Mouse (Mus musculus) stomach, postnatal 0 days (tissue): ENCODE data around the gene Mrpl1. TPM values are rescaled to one million over a fixed set of nuclear protein-coding genes. Genes with fewer than 3 reads are reported as not detected.

ENCODE experiments used
- ATAC-seq: fragments of 200-750 bp; cut with Nextera tagmentation; 2 replicates; pipeline ENCODE4 v1.8.0; 2017; ENCODE audit not compliant: low FRiP score, low TSS enrichment
- DNase-seq: peaks from one replicate; pipeline ENCODE4 v3.0.0-alpha.2; 2016; ENCODE audit warnings: low spot score
- H3K27ac ChIP-seq: fragments of 300-500 bp; sonication (generic); replicated peaks from 2 replicates; pipeline ENCODE4 v1.5.1; 2014; ENCODE audit warnings: mild to moderate bottlenecking, control low read depth
- H3K27me3 ChIP-seq: fragments of 300-500 bp; sonication (generic); 2 replicates; pipeline ENCODE4 v1.6.1; 2014; ENCODE audit warnings: low read length; ENCODE audit not compliant: control insufficient read depth, insufficient read depth
- H3K36me3 ChIP-seq: fragments of 300-500 bp; sonication (generic); 2 replicates; pipeline ENCODE4 v1.6.1; 2014; ENCODE audit warnings: low read length, mixed read lengths; ENCODE audit not compliant: control insufficient read depth, insufficient read depth
- H3K4me1 ChIP-seq: fragments of 300-500 bp; sonication (generic); replicated peaks from 2 replicates; pipeline ENCODE4 v1.6.1; 2014; ENCODE audit warnings: antibody characterized with exemption; ENCODE audit not compliant: control insufficient read depth, insufficient read depth
- H3K4me2 ChIP-seq: fragments of 300-500 bp; sonication (generic); replicated peaks from 2 replicates; pipeline ENCODE4 v1.6.1; 2014; ENCODE audit warnings: low read depth, mild to moderate bottlenecking, control low read depth, moderate library complexity
- H3K4me3 ChIP-seq: fragments of 300-500 bp; sonication (generic); 2 replicates; pipeline ENCODE4 v1.5.1; 2014; ENCODE audit warnings: low read depth, low read length, control low read depth
- H3K9ac ChIP-seq: fragments of 300-500 bp; sonication (generic); 2 replicates; pipeline ENCODE4 v1.6.1; 2014; ENCODE audit warnings: mild to moderate bottlenecking, low read length, control low read depth, mixed read lengths
- H3K9me3 ChIP-seq: fragments of 300-500 bp; sonication (generic); 2 replicates; pipeline ENCODE4 v1.6.1; 2016; ENCODE audit warnings: low read length; ENCODE audit not compliant: control insufficient read depth
- CTCF ChIP-seq: IDR thresholded peaks from 2 replicates; pipeline ENCODE4 v1.5.1; 2016; ENCODE audit warnings: antibody characterized with exemption, low read depth, mild to moderate bottlenecking, moderate library complexity
- EP300 ChIP-seq: optimal IDR thresholded peaks from 2 replicates; pipeline ENCODE3; 2016; ENCODE audit warnings: antibody characterized with exemption
- WGBS: fragments of 180-500 bp; shearing (Covaris S2); extraction: QIAGEN DNeasy Blood & Tissue Kit; methylation state at CpG from one replicate; pipeline ENCODE4 v1.1.7; 2014; 5-methylcytosine and 5-hydroxymethylcytosine counted together
- polyA plus RNA-seq: library from polyadenylated mRNA; unstranded; fragments of >200 nt; fragmentation: Nextera tagmentation; extraction: Ambion mirVana; gene quantifications from 2 replicates; pipeline ENCODE4 v1.2.1, GENCODE M21; 2015

Mrpl1 gene
- polyA plus RNA-seq, 1 experiment from 2014 or later: 18.9 TPM

DNA sequence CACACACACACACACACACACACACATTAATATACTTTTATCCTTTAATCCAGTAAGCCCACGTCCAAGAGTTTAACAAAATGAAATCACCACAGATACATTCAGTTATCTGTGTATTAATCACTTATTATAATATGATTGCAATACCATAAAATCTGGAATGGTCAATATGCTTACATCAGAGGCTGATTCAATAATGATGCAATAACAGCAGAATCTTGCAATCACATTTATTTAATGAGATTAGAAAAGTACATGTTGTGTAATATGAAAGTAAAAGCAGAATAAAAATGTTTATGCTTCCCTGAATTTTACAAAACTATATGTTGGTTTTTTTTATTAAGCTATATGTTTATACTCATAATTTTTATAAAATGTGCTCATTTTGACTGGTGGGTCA, 97.0 kb downstream of the Mrpl1 start:
- TF ChIP-seq CTCF (no peak), EP300 (no peak)
- Histone ChIP-seq H3K4me2 (no peak overlapping the region), H3K36me3 (no peaks in the 10 kb centered on the region)

DNA sequence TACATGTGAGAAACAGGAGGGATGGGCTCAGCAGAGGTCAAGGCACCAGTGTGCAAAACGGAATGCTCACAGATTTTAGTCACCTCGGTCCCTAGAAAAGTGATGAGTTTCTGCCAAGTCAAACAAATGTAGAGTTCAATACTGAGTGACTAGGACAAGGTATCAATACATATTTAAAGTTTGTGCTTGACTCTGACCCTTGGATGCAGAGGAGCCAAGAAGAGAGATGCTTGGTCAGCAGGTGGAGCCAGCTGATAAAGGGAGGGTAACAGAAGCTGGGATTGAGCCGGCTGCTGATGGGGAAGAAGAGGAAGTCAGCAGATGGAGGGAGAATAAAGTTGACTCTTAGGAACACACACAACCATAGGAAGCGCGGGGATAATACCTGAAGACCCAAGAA, 97.5 kb downstream of the Mrpl1 start:
- 60% methylated on average over 5 of the region's 5 CpGs for WGBS
- no peak for ATAC-seq
- Histone ChIP-seq H3K4me1 (no peaks in the 10 kb centered on the region), H3K4me3 (no peak overlapping the region), H3K27ac (no peak overlapping the region), H3K9ac (no peak overlapping the region), H3K27me3 (no peaks in the 10 kb centered on the region), H3K9me3 (no peaks in the 10 kb centered on the region), H3K4me2 (no peak overlapping the region), H3K36me3 (no peaks in the 10 kb centered on the region)
- no peak for DNase-seq
- no peak for TF ChIP-seq EP300
- TF ChIP-seq CTCF: peak; percentile 52

More for the DNA sequence above, 97.0 kb downstream of the Mrpl1 start:
- Histone ChIP-seq H3K4me3 (no peak overlapping the region), H3K9ac (no peak overlapping the region), H3K27me3 (no peaks in the 10 kb centered on the region), H3K9me3 (no peaks in the 10 kb centered on the region), H3K4me1 (no peaks in the 10 kb centered on the region), H3K27ac (no peak overlapping the region)
- 49% methylated on average over 1 of the region's 1 CpGs for WGBS
- DNase-seq: no peak
- no peak for ATAC-seq

DNA sequence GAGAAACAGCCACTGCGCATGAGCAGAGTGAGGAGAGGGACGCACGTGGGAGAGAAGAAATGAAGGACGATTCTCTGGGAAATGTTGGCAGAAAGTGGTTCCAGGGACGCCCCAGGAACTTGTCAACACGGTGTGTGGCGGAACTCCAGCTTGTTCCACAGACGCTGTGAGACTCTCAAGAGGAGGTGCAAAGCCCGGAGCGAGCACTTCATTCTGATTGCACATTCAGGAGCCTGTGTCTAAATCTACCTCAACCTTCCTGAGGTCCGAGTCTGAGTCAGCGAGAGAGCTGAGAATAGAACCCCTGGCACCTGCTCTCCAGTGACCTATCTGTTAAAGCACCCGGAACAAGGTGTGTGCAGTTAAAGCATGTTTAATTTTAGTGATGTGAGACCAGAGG, 98.8 kb downstream of the Mrpl1 start:
- no peak for ATAC-seq
- Histone ChIP-seq H3K4me3 (no peak overlapping the region), H3K4me2 (no peak overlapping the region), H3K27ac (no peak overlapping the region), H3K4me1 (no peaks in the 10 kb centered on the region), H3K9me3 (no peaks in the 10 kb centered on the region), H3K27me3 (no peaks in the 10 kb centered on the region), H3K9ac (no peak overlapping the region), H3K36me3 (no peaks in the 10 kb centered on the region)
- no peak for TF ChIP-seq EP300
- TF ChIP-seq CTCF: no peak
- no peak for DNase-seq
- WGBS: 81% methylated on average over 13 of the region's 13 CpGs

DNA sequence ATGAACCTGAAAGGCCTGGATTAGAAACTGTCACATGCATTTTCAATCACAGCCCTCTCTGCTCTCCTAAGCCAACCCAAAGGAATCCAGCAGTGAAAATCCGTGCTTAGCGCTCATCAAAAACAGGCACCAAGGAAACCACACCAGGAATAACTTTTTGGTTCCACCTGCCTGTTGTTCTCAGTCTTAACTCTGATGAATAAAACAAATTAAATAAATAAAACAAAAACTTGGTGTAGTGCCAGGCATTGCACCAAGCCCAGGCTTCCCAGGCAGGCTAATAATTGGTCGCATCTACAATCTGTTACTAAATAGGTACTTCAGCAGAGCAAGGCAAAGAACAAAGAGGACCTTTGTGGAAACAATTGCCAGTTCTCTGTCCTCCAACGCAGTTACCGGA, 99.4 kb downstream of the Mrpl1 start:
- Histone ChIP-seq H3K36me3 (no peaks in the 10 kb centered on the region), H3K4me2 (no peak overlapping the region), H3K4me1 (no peaks in the 10 kb centered on the region), H3K9me3 (no peaks in the 10 kb centered on the region), H3K27ac (no peak overlapping the region), H3K27me3 (no peaks in the 10 kb centered on the region), H3K9ac (no peak overlapping the region), H3K4me3 (no peak overlapping the region)
- TF ChIP-seq CTCF (no peak), EP300 (no peak)
- 77% methylated on average over 5 of the region's 5 CpGs for WGBS
- DNase-seq (no peak), ATAC-seq (no peak)

DNA sequence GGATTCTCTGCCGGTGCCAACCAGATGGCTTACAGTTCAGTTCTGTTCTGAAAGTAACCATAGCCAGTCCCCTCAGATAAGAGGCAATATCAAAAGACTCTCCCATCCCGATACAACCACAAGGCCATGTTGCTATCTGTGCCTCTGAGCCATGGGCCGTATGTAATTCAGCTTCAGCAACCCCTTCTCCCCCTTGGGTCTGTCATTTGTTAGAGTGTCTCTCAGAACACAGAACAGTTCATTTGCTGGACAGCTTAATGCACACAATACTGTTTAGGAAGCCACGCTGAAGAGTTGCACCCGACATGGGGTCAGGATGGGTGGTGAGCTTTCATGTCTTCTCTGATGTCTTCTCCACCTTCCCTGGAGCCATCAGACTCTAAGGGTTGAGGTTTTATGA, 100.3 kb downstream of the Mrpl1 start:
- Histone ChIP-seq H3K4me1 (no peaks in the 10 kb centered on the region), H3K4me3 (no peak overlapping the region), H3K36me3 (no peaks in the 10 kb centered on the region), H3K9me3 (no peaks in the 10 kb centered on the region), H3K27me3 (no peaks in the 10 kb centered on the region), H3K4me2 (no peak overlapping the region), H3K9ac (no peak overlapping the region), H3K27ac (no peak overlapping the region)
- ATAC-seq (no peak), DNase-seq (no peak)
- TF ChIP-seq EP300: no peak
- TF ChIP-seq CTCF: no peak
- 85% methylated on average over 5 of the region's 5 CpGs for WGBS

DNA sequence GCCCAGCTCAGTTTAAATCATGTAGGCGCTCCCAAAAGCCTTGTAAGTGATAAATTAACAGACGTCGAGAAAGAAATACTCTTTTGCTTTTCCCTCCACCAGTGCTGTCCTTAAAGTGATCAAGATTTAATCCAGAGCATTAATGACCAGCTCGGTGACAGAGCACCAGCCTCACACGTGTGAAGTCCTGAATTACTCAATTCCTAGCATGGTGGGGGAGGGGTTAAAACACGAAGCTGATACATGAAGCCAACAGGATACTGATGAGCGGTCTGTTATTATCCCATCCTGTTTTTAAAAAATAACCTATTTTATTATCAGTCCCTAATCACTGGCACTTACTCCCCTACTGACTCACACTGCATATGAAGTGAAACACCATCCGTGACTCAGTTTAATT, 102.4 kb downstream of the Mrpl1 start:
- WGBS: 64% methylated on average over 8 of the region's 8 CpGs
- TF ChIP-seq CTCF (no peak), EP300 (no peak)
- no peaks in the 10 kb centered on the region for H3K27me3 ChIP-seq
- DNase-seq: no peak
- no peaks in the 10 kb centered on the region for H3K36me3 ChIP-seq
- no peak overlapping the region for H3K4me3 ChIP-seq
- H3K4me1 ChIP-seq: no peaks in the 10 kb centered on the region
- H3K4me2 ChIP-seq: no peak overlapping the region
- H3K9ac ChIP-seq: no peak overlapping the region
- H3K27ac ChIP-seq: no peak overlapping the region
- H3K9me3 ChIP-seq: no peaks in the 10 kb centered on the region
- ATAC-seq: no peak

Other genes starting within 250 kb of the Mrpl1 start
- gene Cnot6l, start 45.3 kb upstream of the Mrpl1 start, polyA plus RNA-seq: 19.8 and 22.9 TPM in 2 replicates
- 3.4 and 3.6 TPM in 2 replicates for gene Fras1, start 164.5 kb downstream of the Mrpl1 start, polyA plus RNA-seq